Mouse (Mus musculus): ENCODE measurements around the gene Vmn2r71.

The Vmn2r71 gene

GRCm38 (mm10) chr7:85562787-85563186, at the start of gene Vmn2r71:
TSS of gene Vmn2r71 (plus strand) at chr7:85563087.
- no peak for DNase-seq

DNA sequence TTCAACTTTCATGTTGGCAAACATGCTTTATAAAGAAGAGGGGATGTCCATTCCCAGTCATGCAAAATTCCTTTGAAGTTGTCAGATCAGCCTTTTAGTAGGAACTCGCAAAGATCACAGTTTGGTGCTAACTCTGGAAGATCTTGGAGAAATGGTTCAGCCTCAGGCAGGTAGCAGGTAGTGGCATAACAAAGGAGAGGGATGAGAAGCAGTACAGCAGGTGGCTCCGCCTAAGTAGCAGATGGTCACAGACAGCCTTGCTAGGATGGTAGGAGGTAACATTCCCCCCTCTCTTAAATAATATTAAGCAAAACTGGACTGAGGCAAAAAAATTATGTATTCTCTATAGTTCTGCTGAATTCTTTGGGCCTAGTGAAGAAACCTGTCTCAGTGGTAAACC, 20.8 kb upstream of the Vmn2r71 start:
- no peak for DNase-seq

GRCm38 (mm10) chr7:85543118-85543517, 19.8 kb upstream of the Vmn2r71 start:
- DNase-seq: no peak

DNA sequence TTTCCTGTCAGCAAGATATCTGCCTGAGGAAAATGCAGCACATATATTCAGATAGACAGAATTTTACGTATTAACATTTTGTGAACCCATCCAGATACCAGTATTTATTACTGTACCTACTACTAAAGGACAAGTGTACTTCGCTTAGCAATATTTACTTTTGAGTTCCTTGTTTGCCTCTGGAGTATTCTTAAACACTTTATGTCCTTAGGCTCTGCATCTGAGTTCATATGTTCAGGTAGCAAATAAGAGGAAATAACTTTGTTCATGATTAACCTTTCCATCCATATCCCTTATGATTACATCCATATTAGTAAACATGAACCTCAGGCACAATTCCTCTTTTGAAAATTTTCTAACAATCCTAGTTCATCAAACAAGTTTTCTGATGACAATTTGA, 6.2 kb downstream of the Vmn2r71 start, which contains the start of gene Vmn2r70:
Vmn2r70 (minus strand) TSS at position 101 of the 400 bp plus-strand sequence.
- no peak for DNase-seq

All from retina, postnatal 1 day (tissue).